Mouse (Mus musculus): ENCODE measurements at regions not wholly inside any gene's neighbourhood (a gene's known extent, or its start where the extent isn't known, plus 50 kb on each side); places are given as distances from the start of the nearest gene placed in this dataset.

- Histone ChIP-seq H3K4me3 (ENCODE audit: insufficient read depth in 1 of 2, low read depth in 1 of 2, low read length in 2 of 2, poor library complexity in 1 of 2, severe bottlenecking in 1 of 2) (no peak overlapping the region), H3K4me1 (ENCODE audit: control insufficient read depth in 2 of 2, insufficient read depth in 2 of 2, low read length in 2 of 2, poor library complexity in 1 of 2) (no peaks in the 10 kb centered on the region), H3K9me3 (ENCODE audit: control insufficient read depth, insufficient read depth, low read depth, low read length) (no peaks in the 10 kb centered on the region), H3K36me3 (ENCODE audit: control insufficient read depth, insufficient read depth, low read length, poor library complexity, severe bottlenecking) (no peaks in the 10 kb centered on the region), H3K9ac (ENCODE audit: insufficient read depth, low read depth, low read length, poor library complexity, severe bottlenecking) (no peak overlapping the region), H3K27ac (ENCODE audit: insufficient read depth, low read depth, low read length, poor library complexity, severe bottlenecking) (no peak overlapping the region)
- in situ Hi-C loops (cut with MboI; ENCODE audit: low sequenced_read_pairs in 2 of 2, unreplicated experiment in 2 of 2): no loop called here
- no peak for DNase-seq (ENCODE audit: low read depth, low spot score)
- no peak for TF ChIP-seq CHD2 (IDR thresholded peaks at IDR 0.05; ENCODE audit: low read depth, low read length)
- TF ChIP-seq HCFC1 (IDR thresholded peaks at IDR 0.05; ENCODE audit: borderline replicate concordance, insufficient read depth, low read length): no peak
- no peak for TF ChIP-seq MAFK (IDR thresholded peaks at IDR 0.05; ENCODE audit: insufficient read depth, low read depth, low read length)
- no peak for TF ChIP-seq ZNF384 (IDR thresholded peaks at IDR 0.05; ENCODE audit: low read depth, low read length)
- no peak for TF ChIP-seq ZC3H11A (IDR thresholded peaks at IDR 0.05; ENCODE audit: borderline replicate concordance, low read depth, low read length)
Measured at GRCm38 (mm10) chr17:51642682-51643081, 190.4 kb downstream of the Satb1 start.

- TF ChIP-seq CHD2 (IDR thresholded peaks at IDR 0.05; ENCODE audit: low read depth, low read length): no peak
- TF ChIP-seq MAFK (IDR thresholded peaks at IDR 0.05; ENCODE audit: insufficient read depth, low read depth, low read length): no peak
- no peak for TF ChIP-seq ZC3H11A (IDR thresholded peaks at IDR 0.05; ENCODE audit: borderline replicate concordance, low read depth, low read length)
- no peak for TF ChIP-seq ZNF384 (IDR thresholded peaks at IDR 0.05; ENCODE audit: low read depth, low read length)
- H3K4me3 ChIP-seq (ENCODE audit: insufficient read depth in 1 of 2, low read depth in 1 of 2, low read length in 2 of 2, poor library complexity in 1 of 2, severe bottlenecking in 1 of 2): no peak overlapping the region
- H3K4me1 ChIP-seq (ENCODE audit: control insufficient read depth in 2 of 2, insufficient read depth in 2 of 2, low read length in 2 of 2, poor library complexity in 1 of 2): no peaks in the 10 kb centered on the region
- no peaks in the 10 kb centered on the region for H3K36me3 ChIP-seq (ENCODE audit: control insufficient read depth, insufficient read depth, low read length, poor library complexity, severe bottlenecking)
- in situ Hi-C loops (cut with MboI; ENCODE audit: low sequenced_read_pairs in 2 of 2, unreplicated experiment in 2 of 2): no loop called here
- H3K9ac ChIP-seq (ENCODE audit: insufficient read depth, low read depth, low read length, poor library complexity, severe bottlenecking): no peak overlapping the region
- H3K27ac ChIP-seq (ENCODE audit: insufficient read depth, low read depth, low read length, poor library complexity, severe bottlenecking): no peak overlapping the region
- no peaks in the 10 kb centered on the region for H3K9me3 ChIP-seq (ENCODE audit: control insufficient read depth, insufficient read depth, low read depth, low read length)
- no peak for DNase-seq (ENCODE audit: low read depth, low spot score)
Measured at GRCm38 (mm10) chr17:51635913-51636312, 197.2 kb downstream of the Satb1 start.

GRCm38 (mm10) chr17:51631574-51631973, 201.5 kb downstream of the Satb1 start:
- TF ChIP-seq HCFC1 (IDR thresholded peaks at IDR 0.05; ENCODE audit: borderline replicate concordance, insufficient read depth, low read length): no peak
- no peak for TF ChIP-seq ZNF384 (IDR thresholded peaks at IDR 0.05; ENCODE audit: low read depth, low read length)
- TF ChIP-seq ZC3H11A (IDR thresholded peaks at IDR 0.05; ENCODE audit: borderline replicate concordance, low read depth, low read length): no peak
- TF ChIP-seq MAFK (IDR thresholded peaks at IDR 0.05; ENCODE audit: insufficient read depth, low read depth, low read length): no peak
- no peak for TF ChIP-seq CHD2 (IDR thresholded peaks at IDR 0.05; ENCODE audit: low read depth, low read length)
- no peak for DNase-seq (ENCODE audit: low read depth, low spot score)

GRCm38 (mm10) chr17:51620528-51620927, 212.6 kb downstream of the Satb1 start:
- H3K4me3 ChIP-seq (ENCODE audit: insufficient read depth in 1 of 2, low read depth in 1 of 2, low read length in 2 of 2, poor library complexity in 1 of 2, severe bottlenecking in 1 of 2): no peak overlapping the region
- in situ Hi-C loops (cut with MboI; ENCODE audit: low sequenced_read_pairs in 2 of 2, unreplicated experiment in 2 of 2): no loop called here
- no peaks in the 10 kb centered on the region for H3K36me3 ChIP-seq (ENCODE audit: control insufficient read depth, insufficient read depth, low read length, poor library complexity, severe bottlenecking)
- no peak for DNase-seq (ENCODE audit: low read depth, low spot score)
- no peak overlapping the region for H3K27ac ChIP-seq (ENCODE audit: insufficient read depth, low read depth, low read length, poor library complexity, severe bottlenecking)
- no peak for TF ChIP-seq ZNF384 (IDR thresholded peaks at IDR 0.05; ENCODE audit: low read depth, low read length)
- no peak for TF ChIP-seq CHD2 (IDR thresholded peaks at IDR 0.05; ENCODE audit: low read depth, low read length)
- TF ChIP-seq ZC3H11A (IDR thresholded peaks at IDR 0.05; ENCODE audit: borderline replicate concordance, low read depth, low read length): no peak
- TF ChIP-seq HCFC1 (IDR thresholded peaks at IDR 0.05; ENCODE audit: borderline replicate concordance, insufficient read depth, low read length): no peak
- TF ChIP-seq MAFK (IDR thresholded peaks at IDR 0.05; ENCODE audit: insufficient read depth, low read depth, low read length): no peak
- H3K4me1 ChIP-seq (ENCODE audit: control insufficient read depth in 2 of 2, insufficient read depth in 2 of 2, low read length in 2 of 2, poor library complexity in 1 of 2): no peaks in the 10 kb centered on the region
- H3K9ac ChIP-seq (ENCODE audit: insufficient read depth, low read depth, low read length, poor library complexity, severe bottlenecking): no peak overlapping the region
- H3K9me3 ChIP-seq (ENCODE audit: control insufficient read depth, insufficient read depth, low read depth, low read length): no peaks in the 10 kb centered on the region

More at GRCm38 (mm10) chr17:51631574-51631973, 201.5 kb downstream of the Satb1 start:
- in situ Hi-C loops (cut with MboI; ENCODE audit: low sequenced_read_pairs in 2 of 2, unreplicated experiment in 2 of 2): no loop called here
- no peaks in the 10 kb centered on the region for H3K4me1 ChIP-seq (ENCODE audit: control insufficient read depth in 2 of 2, insufficient read depth in 2 of 2, low read length in 2 of 2, poor library complexity in 1 of 2)
- H3K4me3 ChIP-seq (ENCODE audit: insufficient read depth in 1 of 2, low read depth in 1 of 2, low read length in 2 of 2, poor library complexity in 1 of 2, severe bottlenecking in 1 of 2): no peak overlapping the region
- H3K9ac ChIP-seq (ENCODE audit: insufficient read depth, low read depth, low read length, poor library complexity, severe bottlenecking): no peak overlapping the region
- no peaks in the 10 kb centered on the region for H3K36me3 ChIP-seq (ENCODE audit: control insufficient read depth, insufficient read depth, low read length, poor library complexity, severe bottlenecking)
- no peak overlapping the region for H3K27ac ChIP-seq (ENCODE audit: insufficient read depth, low read depth, low read length, poor library complexity, severe bottlenecking)
- no peaks in the 10 kb centered on the region for H3K9me3 ChIP-seq (ENCODE audit: control insufficient read depth, insufficient read depth, low read depth, low read length)

- Histone ChIP-seq H3K9ac (ENCODE audit: insufficient read depth, low read depth, low read length, poor library complexity, severe bottlenecking) (no peak overlapping the region), H3K9me3 (ENCODE audit: control insufficient read depth, insufficient read depth, low read depth, low read length) (no peaks in the 10 kb centered on the region), H3K4me1 (ENCODE audit: control insufficient read depth in 2 of 2, insufficient read depth in 2 of 2, low read length in 2 of 2, poor library complexity in 1 of 2) (no peaks in the 10 kb centered on the region), H3K36me3 (ENCODE audit: control insufficient read depth, insufficient read depth, low read length, poor library complexity, severe bottlenecking) (no peaks in the 10 kb centered on the region), H3K4me3 (ENCODE audit: insufficient read depth in 1 of 2, low read depth in 1 of 2, low read length in 2 of 2, poor library complexity in 1 of 2, severe bottlenecking in 1 of 2) (no peak overlapping the region), H3K27ac (ENCODE audit: insufficient read depth, low read depth, low read length, poor library complexity, severe bottlenecking) (no peak overlapping the region)
- no peak for DNase-seq (ENCODE audit: low read depth, low spot score)
- in situ Hi-C loops (cut with MboI; ENCODE audit: low sequenced_read_pairs in 2 of 2, unreplicated experiment in 2 of 2): no loop called here
- TF ChIP-seq ZC3H11A (IDR thresholded peaks at IDR 0.05; ENCODE audit: borderline replicate concordance, low read depth, low read length) (no peak), ZNF384 (IDR thresholded peaks at IDR 0.05; ENCODE audit: low read depth, low read length) (no peak), CHD2 (IDR thresholded peaks at IDR 0.05; ENCODE audit: low read depth, low read length) (no peak), MAFK (IDR thresholded peaks at IDR 0.05; ENCODE audit: insufficient read depth, low read depth, low read length) (no peak), HCFC1 (IDR thresholded peaks at IDR 0.05; ENCODE audit: borderline replicate concordance, insufficient read depth, low read length) (no peak)
Measured at GRCm38 (mm10) chr17:51585263-51585662, 247.8 kb downstream of the Satb1 start.

Data from ES-E14 (cell line).